Mouse (Mus musculus): ENCODE results near the gene Psmb4.

Psmb4 gene

DNA sequence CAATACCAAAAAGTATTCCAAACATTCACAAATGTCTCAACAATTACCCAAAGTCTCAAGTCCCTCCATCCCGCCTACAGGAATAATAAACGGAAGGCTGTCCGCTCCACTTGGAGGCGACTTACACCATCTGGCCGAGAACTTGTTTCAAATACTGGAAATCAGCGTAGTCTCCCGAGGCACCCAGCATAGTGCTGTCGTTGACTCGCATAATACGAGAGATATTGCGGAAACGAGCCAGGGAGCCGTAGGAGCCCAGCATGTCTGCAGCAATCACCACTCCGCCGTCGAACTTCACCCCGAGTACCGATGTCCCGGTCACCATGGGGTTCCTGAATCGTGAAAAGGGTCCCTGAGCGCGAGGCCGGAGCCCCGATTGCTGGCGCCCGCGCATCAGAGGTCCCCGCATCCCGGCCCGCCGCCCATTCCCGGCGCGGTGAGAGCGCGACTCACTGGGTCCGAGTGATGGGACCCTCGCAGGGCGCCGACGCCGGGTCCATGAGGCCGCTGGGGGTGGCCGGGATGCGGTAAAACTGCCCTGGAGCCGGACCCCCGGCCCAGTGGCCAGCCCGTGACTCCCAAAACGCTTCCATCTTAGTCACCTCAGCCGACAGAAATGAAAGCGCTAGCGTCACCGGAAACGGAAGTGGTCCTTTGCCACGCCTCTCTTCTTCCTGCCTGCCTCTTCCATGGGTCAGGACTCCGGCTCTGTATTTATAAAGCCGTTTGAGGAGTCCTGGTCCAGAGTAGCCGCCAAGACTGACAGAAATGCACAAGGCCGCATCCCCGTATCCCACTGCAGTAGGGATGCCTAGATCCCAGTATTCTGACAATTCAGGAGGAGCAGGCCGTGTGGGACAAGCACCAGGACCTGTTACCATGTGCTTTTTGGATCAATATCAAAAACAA, at the start of gene Psmb4:
Gene Psmb4, minus strand, starts transcription at position 646 of the 909 bp plus-strand sequence.
- in situ Hi-C loops (cut with MboI, MseI), result loop anchor here (10.0 kb wide), 1 partner anchor 1332 kb away; the partner anchor contains the start of gene S100a10

DNA sequence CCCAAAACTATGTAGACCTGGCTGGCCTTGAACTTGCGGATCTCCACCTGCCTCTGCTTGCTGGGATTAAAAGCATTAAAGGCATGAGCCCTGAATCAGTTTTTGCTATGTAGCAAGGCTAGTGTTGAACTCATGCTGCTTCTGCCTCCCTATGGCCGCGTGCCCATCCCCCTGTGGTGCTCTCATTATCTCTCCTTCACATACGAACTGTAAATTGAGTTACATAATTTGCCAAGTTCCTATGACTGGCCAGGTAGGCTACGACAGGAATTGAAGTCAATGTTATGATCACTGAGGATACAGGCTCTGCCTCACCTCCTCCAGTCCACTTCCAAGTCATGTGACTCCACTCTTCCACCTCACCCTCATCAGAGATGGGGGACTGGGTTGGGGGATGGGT, 49.4 kb upstream of the Psmb4 start:
- in situ Hi-C loops (cut with MboI, MseI), result loop anchor here (10.0 kb wide), 1 partner anchor 479 kb away; no protein-coding TSS in a partner anchor

DNA sequence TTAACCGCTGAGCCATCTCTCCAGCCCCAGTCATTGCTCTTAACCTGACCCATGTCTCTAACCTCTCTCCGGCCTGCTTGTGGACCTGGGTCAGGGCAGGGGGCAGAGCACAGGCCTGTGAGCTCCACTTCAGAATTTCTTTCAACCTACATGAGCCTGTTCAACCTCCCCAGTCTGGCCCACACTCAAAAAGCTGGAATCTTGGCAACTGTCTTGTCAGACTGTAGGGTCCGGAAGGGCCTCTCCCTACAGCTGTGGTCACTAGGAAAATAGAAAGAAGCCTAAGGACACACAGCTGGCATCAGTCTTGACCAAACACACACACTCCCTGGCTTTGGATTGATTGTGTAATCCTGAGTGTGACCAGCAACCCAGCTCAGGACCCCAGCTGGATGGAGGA, 48.6 kb upstream of the Psmb4 start:
- in situ Hi-C loops (cut with MboI, MseI), result loop anchor here (10.0 kb wide), 1 partner anchor 479 kb away; no protein-coding TSS in a partner anchor

DNA sequence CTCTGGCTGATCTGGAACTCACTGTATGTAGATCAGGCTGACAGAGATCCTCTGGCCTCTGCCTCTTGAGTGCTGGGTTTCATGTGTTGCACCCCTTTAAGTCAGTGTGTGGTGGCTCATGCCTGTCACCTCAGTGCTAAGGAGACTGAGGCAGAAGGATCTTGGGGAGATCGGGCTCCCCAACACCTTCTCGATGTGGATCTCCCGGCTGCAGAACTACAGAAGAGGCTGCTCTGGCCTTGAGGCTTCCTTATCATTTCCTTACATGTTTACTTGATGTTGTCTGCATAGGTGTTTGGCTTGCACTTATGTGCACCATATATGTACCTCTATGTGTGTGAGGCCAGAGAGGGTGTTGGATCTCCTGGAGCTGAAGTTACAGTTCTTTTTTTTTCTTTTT, 47.8 kb upstream of the Psmb4 start:
- in situ Hi-C loops (cut with MboI, MseI), result loop anchor here (10.0 kb wide), 1 partner anchor 480 kb away; no protein-coding TSS in a partner anchor

DNA sequence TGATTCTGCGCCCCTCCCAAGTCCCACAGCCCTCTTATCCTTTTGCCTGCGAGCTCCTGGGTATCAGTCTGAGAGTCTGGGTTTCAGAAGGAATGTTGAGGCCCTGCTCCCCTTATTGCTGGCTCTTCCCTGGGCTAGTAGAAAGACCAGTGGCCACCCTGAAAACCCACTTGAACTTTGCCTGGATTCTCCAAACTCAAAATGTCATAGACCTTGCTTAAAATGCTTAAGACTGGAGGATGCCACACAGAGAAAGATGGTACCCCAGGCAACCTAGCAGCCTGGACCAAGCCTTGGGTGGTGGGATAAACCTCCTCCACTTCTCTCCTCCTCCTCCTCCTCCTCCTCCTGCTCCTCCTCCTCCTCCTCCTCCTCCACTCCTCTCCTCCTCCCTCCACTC, 46.8 kb upstream of the Psmb4 start:
- in situ Hi-C loops (cut with MboI, MseI), result loop anchor here (10.0 kb wide), 1 partner anchor 481 kb away; no protein-coding TSS in a partner anchor

DNA sequence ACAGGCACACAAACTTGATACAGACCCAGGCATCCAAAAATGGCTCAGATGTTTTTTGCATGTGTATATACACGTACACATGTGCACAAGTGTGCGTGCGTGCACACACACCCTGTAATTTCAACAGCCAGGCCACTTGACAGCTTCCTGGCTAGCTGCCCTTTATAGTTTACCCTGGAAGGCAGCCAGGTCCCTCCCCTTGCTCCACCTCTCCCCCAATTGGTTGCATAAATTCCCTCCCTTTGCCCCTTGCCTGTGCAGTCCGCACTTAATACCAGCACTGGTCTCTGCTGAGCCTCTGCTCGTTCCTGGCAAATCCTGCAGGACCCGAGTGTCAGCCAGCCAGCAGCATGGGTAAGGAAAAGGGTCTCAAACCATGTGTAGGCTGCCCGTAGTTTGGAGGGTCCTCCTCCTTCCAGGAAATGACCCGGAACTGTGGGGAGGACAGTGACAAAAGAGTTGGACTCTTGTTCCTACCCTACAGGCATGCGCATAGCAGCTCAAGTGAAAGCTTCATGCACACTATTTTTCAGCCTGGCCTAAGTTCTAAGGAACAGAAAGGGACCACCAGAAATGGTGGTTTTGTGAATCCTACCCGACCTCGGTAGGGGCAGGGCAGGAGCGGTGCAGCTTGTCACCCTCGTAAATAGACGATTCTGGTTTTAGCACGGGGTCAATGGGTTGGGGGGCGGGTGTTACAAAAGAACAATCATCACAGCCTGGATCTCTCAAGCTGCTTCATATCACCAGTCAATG, 46.2 kb upstream of the Psmb4 start, which contains the start of gene Selenbp1:
Gene Selenbp1, plus strand, starts transcription at position 248 of the 756 bp plus-strand sequence.
- in situ Hi-C loops (cut with MboI, MseI), result loop anchor here (10.0 kb wide), 1 partner anchor 482 kb away; no protein-coding TSS in a partner anchor

DNA sequence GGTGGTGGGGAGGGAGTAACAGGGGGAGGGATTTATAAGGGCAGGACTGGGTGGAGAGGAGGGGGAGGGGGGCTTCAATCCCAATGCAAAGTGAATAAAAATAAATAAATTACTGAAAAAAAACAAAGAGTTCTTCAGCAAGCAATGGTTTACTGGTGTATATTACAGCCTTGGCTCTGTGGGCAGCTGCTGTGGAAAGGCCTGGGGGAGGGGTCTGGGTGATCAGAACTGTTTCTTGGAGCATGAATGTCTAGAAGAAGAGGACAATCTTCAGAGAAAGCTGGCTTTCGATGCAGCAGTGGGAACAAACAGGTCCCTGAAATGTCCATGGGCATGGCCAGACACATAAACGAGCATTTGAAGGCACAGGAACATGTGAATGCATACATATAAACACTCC, 45.5 kb upstream of the Psmb4 start:
- in situ Hi-C loops (cut with MboI, MseI), result loop anchor here (10.0 kb wide), 1 partner anchor 483 kb away; no protein-coding TSS in a partner anchor

DNA sequence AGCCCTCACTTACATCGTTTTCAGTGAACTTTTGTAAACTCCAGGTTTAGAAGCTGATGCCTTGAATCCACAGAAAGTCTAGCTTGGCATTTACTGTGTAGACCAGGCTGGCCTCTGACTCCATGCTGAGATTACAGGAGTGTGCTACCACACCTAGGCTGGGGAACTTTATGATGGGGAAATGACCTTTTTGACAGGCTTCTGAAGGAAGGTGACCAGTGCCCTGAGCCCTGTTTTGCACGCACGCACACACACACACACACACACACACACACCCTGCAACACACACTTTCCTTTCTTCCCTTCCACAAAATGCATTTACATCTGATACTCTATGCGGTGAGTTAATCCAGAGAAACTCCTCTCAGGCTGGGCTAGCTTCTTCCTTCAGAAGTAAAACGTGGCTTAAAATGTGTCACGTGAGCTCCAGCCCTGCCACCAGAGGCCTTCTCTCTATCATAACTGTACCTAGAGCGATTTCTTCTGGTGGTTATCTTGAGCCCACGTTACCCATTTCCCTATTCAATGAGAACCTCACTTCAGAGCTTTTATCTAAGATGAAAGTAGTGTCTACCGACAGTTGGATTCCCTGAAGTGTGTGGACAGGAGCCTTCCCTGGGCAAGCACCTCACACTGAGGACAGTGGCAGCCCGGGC, 44.8 kb upstream of the Psmb4 start:
- in situ Hi-C loops (cut with MboI, MseI), result loop anchor here (10.0 kb wide), 1 partner anchor 483 kb away; no protein-coding TSS in a partner anchor

DNA sequence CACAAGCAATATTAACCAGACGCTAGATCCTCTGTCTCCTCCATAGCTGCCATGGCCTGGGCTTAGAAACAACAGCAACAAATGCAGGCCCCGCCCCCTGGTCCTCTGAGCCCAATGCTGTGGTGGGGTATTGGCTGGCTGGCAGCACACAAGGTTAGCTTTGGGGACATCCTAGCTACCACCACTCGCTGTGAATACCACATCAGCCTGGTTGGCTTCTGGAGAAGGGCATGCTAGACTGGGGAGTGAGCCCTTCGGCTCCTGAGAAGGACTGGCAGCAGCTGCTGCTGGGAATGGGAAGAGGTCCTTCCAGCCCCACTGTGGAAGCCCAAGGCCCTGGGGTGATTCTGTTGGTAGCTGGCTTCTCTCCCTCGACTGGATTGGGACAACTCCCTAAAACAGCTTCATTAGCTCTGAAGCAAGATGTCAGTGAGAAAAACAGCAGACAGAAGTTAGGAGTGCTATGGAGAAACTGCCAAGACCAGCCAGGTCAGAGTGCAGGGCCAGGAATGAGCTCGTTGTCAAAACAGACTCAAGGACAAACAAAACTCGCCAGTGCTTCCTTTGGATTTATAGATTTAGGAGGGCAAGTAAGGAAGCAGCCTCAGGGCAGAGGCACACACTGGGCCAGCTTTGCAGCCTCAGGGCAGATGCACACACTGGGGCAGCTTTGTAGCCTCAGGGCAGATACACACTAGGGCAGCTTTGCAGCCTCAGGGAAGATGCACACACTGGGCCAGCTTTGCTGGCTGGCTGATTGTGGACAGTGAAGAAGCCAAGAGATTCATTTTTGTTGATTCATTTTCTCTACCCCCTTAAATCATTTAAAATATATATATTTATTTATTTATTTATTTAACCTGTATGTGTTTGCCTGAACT, 43.9 kb upstream of the Psmb4 start:
- in situ Hi-C loops (cut with MboI, MseI), result loop anchor here (10.0 kb wide), 1 partner anchor 484 kb away; no protein-coding TSS in a partner anchor

DNA sequence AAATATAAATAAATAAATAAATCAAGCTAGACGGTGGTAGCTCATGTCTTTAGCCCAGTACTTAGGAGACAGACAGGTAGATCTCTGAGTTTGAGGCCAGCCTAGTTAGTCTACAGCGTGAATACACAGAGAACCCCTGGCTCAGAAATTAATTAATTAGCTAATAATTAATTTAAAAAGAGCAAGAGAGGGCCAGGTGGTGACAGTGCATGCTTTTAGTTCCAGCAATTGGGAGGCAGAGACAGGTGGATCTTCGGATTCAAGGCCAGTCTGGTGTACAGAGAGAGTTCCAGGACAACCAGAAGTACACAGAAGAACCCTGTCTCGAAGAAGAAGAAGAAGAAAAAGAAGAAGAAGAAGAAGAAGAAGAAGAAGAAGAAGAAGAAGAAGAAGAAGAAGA, 42.2 kb upstream of the Psmb4 start:
- in situ Hi-C loops (cut with MboI, MseI), result loop anchor here (5.0 kb wide), 1 partner anchor 242 kb away; no protein-coding TSS in a partner anchor

DNA sequence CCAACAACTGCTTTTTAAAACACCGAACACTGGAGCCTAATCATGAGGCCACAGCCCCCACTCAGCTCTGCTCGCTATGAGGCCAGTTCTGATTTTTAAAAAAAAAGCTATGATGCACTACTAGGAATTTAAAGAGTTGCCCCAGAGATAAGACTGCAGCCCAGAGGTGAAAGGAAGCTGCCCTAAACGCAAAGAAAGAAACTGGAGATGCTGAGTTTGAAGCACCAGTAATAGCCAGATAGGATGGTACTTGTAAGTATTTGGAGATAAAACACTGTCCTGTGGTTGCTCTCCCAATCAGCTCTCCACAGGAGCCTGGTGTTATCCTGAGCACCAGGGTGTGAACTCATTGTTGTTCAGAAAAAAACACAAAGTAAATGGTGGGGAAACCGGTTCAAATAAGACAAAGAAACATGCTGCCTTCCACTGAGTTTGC, 39.6 kb upstream of the Psmb4 start:
- in situ Hi-C loops (cut with MboI, MseI), result loop anchor here (5.0 kb wide), 1 partner anchor 239 kb away; no protein-coding TSS in a partner anchor

DNA sequence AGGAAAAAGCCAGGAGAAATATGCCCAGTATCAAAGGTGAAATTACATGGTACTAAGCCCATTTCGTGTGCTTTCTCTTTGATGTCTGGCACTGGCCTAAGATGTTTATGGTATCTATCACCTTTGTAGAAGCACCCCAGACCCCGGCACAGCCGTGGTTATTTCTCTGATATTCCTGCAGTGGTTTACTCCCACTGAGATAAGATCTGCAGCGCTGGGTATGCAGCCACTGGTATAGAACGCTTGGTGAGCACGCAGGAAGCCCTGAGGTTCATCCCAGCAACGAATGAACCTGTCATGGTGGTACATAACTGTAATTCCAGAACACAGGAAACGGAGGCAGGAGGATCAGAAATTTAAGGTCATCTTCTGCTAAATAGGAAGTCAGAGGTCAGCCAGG, 37.9 kb upstream of the Psmb4 start:
- in situ Hi-C loops (cut with MboI, MseI), result loop anchor here (5.0 kb wide), 1 partner anchor 237 kb away; no protein-coding TSS in a partner anchor

DNA sequence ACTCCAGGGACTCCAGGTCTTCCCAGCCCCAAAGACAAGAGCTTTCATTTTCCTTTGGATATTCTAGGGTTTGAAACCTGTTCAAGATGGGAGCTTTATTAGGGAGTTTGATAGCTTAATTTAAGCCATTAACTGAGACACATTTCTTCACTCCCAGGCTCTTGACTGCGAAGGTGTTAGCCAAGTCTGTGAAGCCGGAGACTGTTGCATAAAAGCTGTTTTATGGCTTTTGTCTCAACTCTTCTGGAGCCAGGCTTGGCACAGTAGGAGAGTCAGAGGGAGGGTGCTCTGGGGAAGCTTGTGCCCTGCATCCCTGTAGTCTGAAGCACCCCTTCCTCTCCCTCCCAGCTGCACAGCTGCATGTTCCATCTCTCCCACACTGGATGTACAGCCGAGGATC, 35.6 kb upstream of the Psmb4 start:
- in situ Hi-C loops (cut with MboI, MseI), result no loop called here

DNA sequence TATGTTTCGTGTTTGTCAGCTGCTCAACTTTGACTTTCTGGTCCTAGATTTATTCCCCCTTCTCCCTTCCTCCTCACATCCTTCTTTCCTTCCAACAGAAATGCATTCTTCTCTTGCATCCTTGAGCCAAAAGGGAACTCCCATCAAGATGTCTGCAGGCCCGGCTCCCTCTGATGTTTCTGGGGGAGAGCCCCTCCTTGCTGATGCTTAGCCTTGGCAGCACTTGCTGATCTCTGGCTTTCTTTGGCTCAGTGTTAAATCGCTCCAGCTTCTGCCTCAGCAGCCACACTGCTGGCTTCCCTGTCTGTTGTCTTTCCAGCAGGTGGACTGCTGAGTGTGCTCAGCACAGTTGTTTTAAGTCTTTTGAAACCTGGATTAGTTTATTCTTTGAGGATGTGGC, 34.3 kb upstream of the Psmb4 start:
- in situ Hi-C loops (cut with MboI, MseI), result no loop called here

DNA sequence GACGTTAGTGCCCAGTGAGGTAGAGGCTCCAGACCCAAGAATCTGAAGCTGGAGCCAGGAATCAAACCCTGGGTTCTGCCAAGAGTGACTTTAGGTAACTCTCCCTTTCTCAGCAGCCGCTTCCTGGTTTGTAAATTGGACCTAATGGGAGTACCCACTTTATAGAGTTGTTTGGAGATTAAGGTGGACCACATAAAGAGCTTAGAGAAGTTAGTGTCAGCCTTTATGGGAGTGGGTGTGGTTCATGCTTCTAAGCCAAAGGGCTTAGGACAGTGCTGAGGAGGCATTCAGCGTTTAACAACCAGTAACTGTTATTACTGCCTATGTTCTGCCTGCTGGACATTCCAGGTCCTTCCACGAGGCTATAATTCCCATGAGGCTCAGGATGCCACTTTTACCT, 32.1 kb upstream of the Psmb4 start:
- in situ Hi-C loops (cut with MboI, MseI), result no loop called here

DNA sequence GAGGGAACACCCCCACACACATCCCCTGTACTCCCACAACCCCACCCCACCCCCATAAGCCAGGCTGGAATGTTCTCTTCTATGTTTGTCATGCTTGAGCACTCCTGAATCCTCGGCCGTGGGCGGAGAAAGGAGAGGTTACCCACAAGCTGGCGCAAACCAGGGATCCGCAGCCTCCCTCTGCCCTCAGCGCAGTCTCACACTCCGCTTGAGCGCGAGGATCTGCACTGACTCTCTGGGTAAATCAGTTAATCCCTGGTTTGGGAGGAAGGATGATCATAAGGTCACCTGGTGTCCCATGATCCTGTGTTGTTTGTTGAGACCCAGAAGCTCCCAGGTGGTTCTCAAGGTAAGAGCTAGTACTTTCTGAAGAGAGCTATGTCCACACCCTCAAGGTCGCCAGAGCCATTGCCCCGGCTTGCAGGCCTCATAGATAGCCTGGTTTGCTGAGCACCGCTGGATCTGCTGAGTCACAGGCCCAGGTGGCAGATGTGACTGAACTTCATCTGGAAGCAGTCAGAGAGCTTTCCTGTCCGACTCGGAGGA, 31.1 kb upstream of the Psmb4 start:
- in situ Hi-C loops (cut with MboI, MseI), result no loop called here

DNA sequence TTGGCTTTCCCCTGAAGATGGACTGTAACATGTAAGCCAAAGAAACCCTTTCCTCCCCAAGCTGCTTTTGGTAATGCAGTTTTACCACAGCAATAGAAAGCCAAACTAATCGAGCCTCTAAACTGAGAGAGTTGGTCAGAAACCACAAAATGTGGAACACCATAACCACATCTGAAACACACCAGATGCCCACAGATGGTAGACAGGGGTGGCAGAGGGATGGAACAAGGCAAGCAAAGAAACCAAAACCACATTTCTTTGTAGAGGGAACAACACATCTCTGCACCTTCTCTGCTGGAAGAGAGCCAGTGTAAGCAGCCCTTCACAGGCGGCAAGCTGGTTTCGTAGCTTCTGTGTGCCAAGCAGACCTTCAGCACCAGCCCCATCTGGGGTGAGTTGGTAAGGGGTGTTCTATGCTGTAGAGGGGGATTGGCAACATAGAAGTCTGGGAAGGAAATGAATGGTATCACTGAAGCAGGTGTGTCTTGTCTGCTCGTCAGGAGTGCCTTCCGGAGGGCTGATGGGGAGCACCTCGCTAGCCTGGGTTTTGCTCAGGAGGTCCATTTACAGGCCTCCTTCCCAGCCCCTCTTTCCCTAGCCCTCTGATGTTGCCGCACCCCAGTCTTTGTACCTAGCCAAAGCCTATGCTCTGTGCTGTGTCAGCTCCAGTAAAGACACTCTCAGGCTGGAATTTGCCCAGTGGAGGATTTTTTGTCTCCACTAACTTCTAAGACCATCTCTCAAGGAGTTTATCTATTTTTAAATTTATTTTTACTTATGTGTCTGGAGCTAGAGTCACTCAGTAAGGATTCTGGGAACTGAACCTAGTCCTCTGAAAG, 29.4 kb upstream of the Psmb4 start:
- in situ Hi-C loops (cut with MboI, MseI), result no loop called here

DNA sequence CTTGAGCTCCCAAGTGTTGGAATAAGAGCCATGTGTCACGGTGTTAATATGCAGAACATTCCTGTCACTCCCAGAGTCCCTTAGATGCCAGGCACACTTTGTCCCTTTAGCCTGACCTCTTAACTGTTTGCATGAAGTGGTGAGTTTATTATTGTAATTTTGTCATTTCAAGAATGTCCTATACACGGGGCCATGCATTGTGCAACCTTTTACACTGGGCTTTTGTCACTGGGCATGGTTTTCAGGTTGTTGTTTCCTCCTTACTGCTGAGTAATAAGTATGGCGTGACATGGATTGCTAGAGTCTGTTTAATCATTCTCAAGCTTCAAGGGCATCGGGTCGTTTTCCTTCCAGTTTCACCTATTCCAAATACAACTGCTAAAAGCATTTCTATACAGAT, 27.0 kb upstream of the Psmb4 start:
- in situ Hi-C loops (cut with MboI, MseI), result no loop called here
